Mouse (Mus musculus) heart, postnatal 10 days (tissue): ENCODE measurements at regions not wholly inside any gene's neighbourhood (a gene's known extent, or its start where the extent isn't known, plus 50 kb on each side); places are given as distances from the start of the nearest gene placed in this dataset.

Source experiments
- DNase-seq, 2 experiments: peaks; one replicate each; pipeline ENCODE4 v3.0.0; 2021
- intact Hi-C: fragments of 180-260 bp; cut with DNase I; formaldehyde crosslinking; loops from one replicate; pipeline ENCODE4 v1.15.1; 2025

GRCm38 (mm10) chr14:105447088-105447487, 188.7 kb downstream of the Ndfip2 start:
- intact Hi-C loops: no loop called here
- no peak for DNase-seq

GRCm38 (mm10) chr14:105435343-105435742, 177.0 kb downstream of the Ndfip2 start:
- peak; percentile 24 to 35 for DNase-seq
- intact Hi-C loops: no loop called here

GRCm38 (mm10) chr14:105433456-105433855, 175.1 kb downstream of the Ndfip2 start:
- DNase-seq: no peak
- intact Hi-C loops: no loop called here

- no peak for DNase-seq
- intact Hi-C loops: no loop called here
Observed at GRCm38 (mm10) chr14:105432670-105433069, 174.3 kb downstream of the Ndfip2 start.

GRCm38 (mm10) chr14:105431584-105431983, 173.2 kb downstream of the Ndfip2 start:
- DNase-seq: no peak
- intact Hi-C loops: no loop called here

GRCm38 (mm10) chr14:105429664-105430257, 171.4 kb downstream of the Ndfip2 start:
- intact Hi-C loops: no loop called here
- no peak for DNase-seq

- intact Hi-C loops: no loop called here
- DNase-seq: no peak
Observed at GRCm38 (mm10) chr14:105427474-105427901, 169.1 kb downstream of the Ndfip2 start.

- intact Hi-C loops: no loop called here
- DNase-seq: peak in 1 of 2 experiments; percentile 13
Observed at GRCm38 (mm10) chr14:105426597-105427334, 168.4 kb downstream of the Ndfip2 start.

GRCm38 (mm10) chr14:105417967-105418366, 159.6 kb downstream of the Ndfip2 start:
- intact Hi-C loops: no loop called here
- DNase-seq: no peak

GRCm38 (mm10) chr14:105417458-105417960, 159.1 kb downstream of the Ndfip2 start:
- DNase-seq: no peak
- intact Hi-C loops: no loop called here

GRCm38 (mm10) chr14:105416964-105417363, 158.6 kb downstream of the Ndfip2 start:
- intact Hi-C loops: no loop called here
- peak; percentile 31 to 47 for DNase-seq

GRCm38 (mm10) chr14:105404662-105405061, 146.3 kb downstream of the Ndfip2 start:
- no peak for DNase-seq
- intact Hi-C loops: loop anchor here (5.0 kb wide), 1 partner anchor 78 kb away; no protein-coding TSS in a partner anchor

- peak; percentile 83 to 85 for DNase-seq
- intact Hi-C loops: loop anchor here (5.0 kb wide), 1 partner anchor 78 kb away; no protein-coding TSS in a partner anchor
Observed at GRCm38 (mm10) chr14:105404241-105404640, 145.9 kb downstream of the Ndfip2 start.

GRCm38 (mm10) chr14:105403256-105403655, 144.9 kb downstream of the Ndfip2 start:
- DNase-seq: peak; percentile 56 to 70
- intact Hi-C loops: loop anchor here (5.0 kb wide), 1 partner anchor 79 kb away; no protein-coding TSS in a partner anchor

GRCm38 (mm10) chr14:105402556-105402955, 144.2 kb downstream of the Ndfip2 start:
- intact Hi-C loops: loop anchor here (5.0 kb wide), 1 partner anchor 80 kb away; no protein-coding TSS in a partner anchor
- no peak for DNase-seq

GRCm38 (mm10) chr14:105397467-105397866, 139.1 kb downstream of the Ndfip2 start:
- intact Hi-C loops: loop anchor here (2.0 to 5.0 kb wide), 4 partner anchors 70 to 527 kb away; partner anchors contain the start of gene Spry2
- peak; percentile 84 to 91 for DNase-seq

- intact Hi-C loops: no loop called here
Observed at GRCm38 (mm10) chr14:105392079-105392813, 133.9 kb downstream of the Ndfip2 start.

GRCm38 (mm10) chr14:105391430-105391829, 133.1 kb downstream of the Ndfip2 start:
- intact Hi-C loops: no loop called here
- no peak for DNase-seq

More at GRCm38 (mm10) chr14:105392079-105392813, 133.9 kb downstream of the Ndfip2 start:
- DNase-seq: no peak

GRCm38 (mm10) chr14:105385119-105385518, 126.7 kb downstream of the Ndfip2 start:
- intact Hi-C loops: no loop called here

GRCm38 (mm10) chr14:105383382-105383781, 125.0 kb downstream of the Ndfip2 start:
- DNase-seq: no peak
- intact Hi-C loops: no loop called here

More at GRCm38 (mm10) chr14:105385119-105385518, 126.7 kb downstream of the Ndfip2 start:
- DNase-seq: no peak

- intact Hi-C loops: no loop called here
- no peak for DNase-seq
Observed at GRCm38 (mm10) chr14:105380101-105380500, 121.7 kb downstream of the Ndfip2 start.
